Mouse (Mus musculus) liver (tissue): ENCODE measurements around the gene Ube2cbp.

ENCODE experiments used
- DNase-seq: peaks from one replicate; pipeline ENCODE4 v3.0.0-alpha.2; 2020; ENCODE audit warnings: mixed read lengths

The Ube2cbp gene

DNA sequence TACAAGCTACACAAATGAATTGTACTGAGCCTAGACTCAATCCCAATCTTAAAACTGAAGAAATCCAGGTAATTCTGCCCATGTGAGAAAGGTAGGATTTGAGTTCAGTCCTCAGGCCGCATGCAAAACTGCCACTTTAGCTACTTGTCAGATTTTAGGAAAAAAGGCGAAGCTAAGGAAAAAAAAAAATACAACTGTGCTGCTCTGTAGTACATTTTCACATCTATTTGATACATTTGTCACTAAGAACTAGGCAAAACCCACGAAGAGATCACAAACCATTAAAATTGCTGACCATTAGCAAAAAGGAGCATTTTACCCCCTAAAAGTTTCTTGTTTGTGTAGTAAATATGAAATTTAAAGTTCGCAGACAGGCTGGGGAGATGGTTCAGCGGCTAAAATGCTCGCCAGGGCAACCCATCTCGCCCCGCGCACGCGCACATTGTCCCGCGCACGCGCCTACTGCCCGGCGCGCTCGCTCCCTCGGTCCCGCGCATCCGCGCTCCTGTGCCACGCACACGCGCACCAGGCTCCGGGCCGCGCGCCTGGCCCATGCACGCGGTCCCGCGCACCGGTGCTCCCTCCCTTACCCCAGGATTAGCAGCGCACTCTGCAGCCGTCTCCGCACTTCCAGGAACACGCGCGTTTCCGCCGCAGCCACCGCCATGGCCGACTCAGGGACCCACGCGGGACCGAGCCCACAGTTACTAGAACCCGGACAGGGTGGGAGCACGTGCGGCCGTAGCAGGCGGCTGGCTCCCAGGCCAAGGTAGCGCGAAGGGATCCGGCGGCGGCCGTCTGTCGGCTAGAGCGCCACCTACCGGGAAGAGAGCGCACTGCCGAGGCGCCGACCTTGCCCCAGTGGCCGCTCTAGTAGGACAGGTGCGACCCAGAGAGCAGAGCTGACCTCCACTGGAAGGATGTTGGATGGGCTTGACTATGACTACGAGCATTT lies at the start of gene Ube2cbp:
Gene Ube2cbp, minus strand, starts transcription at position 800 of the 955 bp plus-strand sequence.
- peak; percentile 85 for DNase-seq

DNA sequence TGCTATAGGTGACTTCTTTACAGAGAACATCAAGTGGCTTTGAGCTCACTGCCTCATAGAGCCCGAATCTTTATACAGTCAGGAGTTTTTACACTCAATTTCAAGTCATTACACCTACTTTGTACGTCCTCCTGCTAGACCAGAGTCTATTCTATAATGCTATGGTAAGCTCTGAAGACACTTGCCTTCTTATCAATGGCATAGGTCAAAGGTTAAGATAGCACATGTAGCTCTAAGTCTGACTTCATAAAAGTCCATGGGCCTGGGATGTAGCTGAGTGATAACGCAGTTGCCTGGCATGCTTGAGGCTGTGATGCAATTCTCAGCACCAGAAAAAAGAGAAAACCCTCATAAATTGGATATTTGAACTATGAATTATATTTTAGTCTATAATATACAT lies 49.6 kb upstream of the Ube2cbp start:
- DNase-seq: no peak

DNA sequence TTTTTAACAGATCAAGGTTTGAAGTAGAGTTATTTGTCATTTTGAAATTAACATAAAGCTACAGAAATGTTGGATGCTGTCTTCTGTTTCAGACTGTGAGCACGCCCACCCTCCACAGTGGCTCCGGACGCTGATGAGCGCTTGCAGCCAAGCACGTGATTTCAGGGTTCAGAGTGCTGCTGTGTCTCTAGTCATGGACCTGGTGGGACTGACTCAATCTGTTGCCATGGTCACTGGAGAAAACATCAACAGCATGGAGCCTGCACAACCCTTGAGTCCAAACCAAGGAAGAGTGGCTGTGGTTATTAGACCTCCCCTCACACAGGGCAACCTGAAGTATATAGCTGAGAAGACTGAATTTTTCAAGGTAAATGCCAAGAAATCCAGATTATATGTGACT lies 49.0 kb upstream of the Ube2cbp start:
- DNase-seq: no peak

DNA sequence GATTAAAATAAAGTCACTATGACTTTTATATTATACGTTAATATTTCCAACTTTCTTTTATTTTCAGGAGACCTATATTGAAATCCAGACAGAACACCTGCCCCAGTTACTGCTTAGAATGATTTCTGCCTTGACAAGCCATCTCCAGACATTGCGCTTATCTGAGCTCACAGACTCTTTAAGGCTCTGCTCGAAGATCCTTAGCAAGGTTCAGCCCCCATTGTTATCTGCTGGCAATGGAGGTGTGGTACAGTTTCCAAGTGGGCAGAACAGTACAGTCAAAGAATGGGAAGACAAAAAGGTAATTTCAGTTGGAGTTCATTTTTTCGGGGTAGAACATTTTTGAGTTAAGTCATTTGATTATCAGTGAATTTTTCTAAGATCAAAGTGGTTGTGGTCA lies 42.7 kb upstream of the Ube2cbp start:
- DNase-seq: peak; percentile 17

DNA sequence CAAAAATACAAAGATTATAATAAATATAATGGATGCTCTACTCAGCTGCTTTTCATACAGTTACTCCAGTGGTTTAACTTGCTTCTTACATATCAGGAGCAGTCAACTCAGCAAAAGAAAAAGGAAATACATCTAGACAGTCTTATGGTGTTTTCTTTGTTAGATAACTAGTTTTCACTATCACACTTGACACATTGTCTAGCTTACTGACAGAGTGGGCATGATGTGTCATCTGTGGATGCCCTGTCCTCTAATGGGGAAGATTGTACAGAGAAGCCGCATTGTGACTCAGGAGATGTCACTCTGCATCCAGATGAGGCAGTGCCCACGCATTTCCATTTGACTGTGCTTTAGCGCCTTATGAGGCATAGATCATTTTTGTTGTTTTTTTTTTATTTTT lies 34.3 kb upstream of the Ube2cbp start:
- DNase-seq: no peak

DNA sequence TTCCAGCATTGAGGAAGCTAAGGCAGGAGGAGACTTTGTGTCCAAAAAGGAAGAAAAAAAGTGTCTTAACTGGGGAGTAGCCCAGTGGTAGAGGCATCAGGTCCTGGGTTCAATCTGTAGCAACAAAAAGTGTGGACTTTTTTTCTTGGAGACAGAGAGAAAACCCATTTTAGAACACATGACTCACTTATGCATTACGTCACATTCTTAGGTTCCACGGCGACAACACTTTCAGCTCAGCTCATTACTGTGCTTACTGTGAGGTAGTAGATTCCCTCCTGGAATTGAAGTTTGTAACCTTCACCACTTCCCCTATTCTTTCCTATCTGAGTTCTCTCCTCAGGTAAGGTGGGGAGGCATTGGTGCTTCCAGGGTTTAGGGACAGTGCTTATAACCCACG lies 31.5 kb upstream of the Ube2cbp start:
- no peak for DNase-seq

DNA sequence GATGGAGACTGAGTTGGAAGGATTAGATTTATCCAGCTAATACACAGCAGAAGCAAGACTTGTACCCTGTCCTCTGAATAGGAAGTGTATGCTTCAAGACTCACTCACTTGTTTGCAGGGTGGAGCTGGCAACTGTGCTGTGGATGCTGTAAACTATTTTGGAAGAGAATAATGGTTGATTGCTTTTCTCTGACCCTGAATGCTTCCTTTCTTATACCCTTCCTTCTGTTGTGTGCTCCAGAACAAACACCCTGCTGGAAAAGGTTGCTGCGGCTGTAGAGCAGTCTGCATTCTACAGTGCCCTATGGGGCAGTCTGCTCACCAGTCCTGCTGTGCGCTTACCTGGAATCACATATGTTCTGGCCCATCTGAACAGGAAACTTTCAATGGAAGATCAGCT lies 27.0 kb upstream of the Ube2cbp start:
- no peak for DNase-seq

DNA sequence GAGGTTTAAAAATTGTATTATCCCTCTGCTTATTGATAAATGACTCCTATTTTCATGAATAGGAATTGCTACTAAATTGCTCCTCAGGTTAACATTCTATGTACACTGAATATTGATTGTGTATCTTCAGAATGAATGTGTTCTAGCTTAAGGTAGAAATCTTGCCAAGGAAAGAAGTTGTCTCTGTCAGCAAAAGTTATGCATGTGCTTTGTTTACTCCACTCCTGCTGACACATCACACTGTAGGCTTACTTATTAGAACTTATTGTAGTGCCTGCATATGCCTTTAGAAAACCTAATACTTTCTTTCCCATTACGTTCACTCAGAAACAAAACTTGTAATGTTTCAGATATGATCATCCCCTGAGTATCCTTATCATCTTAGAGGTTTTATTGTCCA lies 17.5 kb upstream of the Ube2cbp start:
- no peak for DNase-seq

DNA sequence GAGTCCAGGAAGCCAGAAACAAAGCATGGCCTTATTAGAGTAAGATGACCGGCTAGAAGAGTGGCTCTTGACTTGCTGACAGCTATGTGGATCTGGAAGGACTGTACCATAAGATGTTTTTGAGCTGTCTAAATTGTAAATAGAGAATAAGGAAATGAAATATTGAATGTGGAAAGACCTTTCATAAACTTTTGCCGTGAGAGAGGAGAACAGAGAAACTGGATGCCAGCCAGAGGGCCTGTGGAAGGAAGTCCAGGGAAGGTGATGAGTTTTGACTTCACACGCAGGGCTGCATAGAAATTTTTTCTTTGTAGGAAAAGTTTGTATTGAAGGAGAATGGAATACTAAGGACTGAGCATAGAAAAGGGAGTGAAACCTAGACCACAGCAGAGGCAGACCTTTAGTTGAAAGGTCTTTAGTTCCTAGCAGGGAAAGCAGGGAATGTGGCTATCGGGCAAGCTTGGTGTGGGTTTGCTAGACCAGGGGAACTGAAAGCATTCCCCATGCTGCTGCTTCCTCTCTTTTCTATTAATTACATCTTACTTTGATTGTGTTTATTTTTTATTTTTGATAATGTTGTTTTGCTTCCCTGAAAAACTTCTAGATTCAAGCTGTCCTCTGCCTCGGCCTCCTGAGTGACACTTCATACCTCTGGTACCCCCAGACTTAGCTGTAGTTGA lies 13.8 kb upstream of the Ube2cbp start:
- no peak for DNase-seq

DNA sequence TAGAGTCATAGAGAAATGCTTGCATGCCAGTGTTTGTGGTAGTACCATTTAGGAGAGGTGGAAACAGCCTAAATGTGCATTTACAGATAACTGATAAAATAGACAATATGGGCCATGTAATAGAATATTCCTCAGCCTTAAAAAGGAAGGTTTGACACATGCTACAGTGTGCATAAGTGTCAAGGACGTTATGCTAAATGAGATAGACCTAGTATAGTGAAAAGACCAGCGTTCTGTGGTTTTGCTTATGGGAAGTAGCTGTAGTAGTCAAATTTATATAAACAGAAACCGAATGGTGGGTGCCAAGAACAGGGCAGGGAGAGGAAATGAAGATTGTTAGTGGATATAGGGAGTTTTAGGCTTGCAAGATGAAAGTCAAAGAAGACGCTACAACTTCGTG lies 12.0 kb upstream of the Ube2cbp start:
- DNase-seq: no peak

DNA sequence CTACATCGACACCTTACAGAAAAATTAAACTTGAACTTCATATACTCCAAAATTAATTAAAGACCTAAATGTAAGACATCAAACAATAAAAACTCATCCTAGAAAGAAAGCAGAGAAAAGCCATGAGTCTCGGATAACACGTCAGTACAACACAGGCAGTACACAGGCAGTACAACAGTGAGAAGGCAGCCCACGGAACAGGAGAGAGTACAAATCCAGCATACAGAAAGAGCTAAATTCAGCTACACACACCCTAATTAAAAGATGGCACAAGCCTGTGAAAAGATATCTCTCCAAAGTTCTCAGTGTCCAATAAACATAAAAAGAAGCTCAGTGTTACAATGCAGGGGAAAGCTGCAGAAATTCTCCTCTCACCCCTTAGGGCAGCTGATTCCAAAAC lies 11.2 kb upstream of the Ube2cbp start:
- DNase-seq: no peak

DNA sequence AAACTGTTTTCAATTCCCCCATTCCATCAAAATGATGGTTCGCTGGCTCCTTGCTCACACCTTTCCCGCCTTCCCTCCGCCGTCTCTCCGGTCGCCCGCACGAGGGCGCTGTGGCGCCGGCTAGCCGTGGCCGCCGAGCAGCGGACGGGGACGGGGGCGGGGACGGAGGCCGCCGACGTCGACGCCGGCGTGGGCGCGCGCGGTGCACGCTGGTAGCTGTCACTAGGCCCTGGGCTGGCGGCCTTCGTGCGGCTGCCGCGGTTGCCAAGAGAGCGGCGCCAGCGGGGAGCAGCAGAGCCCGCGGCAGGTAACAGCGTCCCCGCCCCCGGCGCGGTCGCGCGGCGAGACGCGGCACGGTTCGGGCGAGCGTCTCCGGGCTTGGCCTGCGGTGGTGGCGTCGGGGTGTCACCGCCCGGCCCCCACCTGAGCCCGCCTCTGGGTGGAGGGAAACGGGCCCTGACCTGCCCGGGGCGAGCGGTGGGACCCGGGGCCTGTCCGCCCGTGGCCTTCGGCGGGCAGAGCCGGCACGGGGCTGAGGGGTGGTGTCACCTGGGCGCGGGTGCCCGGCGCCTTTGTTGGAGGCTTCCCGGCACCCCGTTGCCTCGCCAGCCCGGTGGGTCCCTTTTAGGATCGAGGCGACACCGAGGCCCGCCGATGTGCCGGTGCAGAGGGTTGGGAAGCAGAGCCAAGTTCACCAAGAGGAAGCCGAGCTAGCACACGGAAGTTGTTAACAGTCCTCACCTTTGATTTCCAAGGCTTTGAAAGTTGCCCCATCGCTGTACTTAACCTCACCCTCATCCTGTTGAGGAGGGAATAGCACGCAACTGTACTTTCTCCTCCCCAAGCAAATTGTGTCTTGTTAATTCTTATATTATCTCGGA lies 2.5 kb upstream of the Ube2cbp start, which contains the start of gene Dop1a:
Gene Dop1a, plus strand, starts transcription at position 165 of the 881 bp plus-strand sequence.
- DNase-seq: peak; percentile 94

DNA sequence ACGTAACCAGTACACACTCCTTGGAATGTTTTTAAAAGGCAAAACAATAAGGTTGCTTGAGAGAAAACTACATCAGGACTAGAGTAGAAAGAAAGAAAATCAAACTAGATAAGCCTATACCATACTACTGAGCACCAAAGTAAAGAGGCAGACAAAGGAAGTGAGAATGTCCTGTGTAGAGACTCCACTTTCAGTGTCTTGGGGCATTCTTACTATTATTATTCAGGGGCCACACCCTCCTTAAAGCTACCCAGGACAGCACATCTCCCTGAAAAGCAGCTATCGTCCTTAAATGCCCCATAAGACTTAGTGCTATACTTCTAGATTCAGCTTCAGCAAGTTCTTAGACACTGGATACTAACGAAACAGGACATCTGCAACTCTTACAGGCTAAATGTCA lies 11.1 kb downstream of the Ube2cbp start:
- DNase-seq: no peak

DNA sequence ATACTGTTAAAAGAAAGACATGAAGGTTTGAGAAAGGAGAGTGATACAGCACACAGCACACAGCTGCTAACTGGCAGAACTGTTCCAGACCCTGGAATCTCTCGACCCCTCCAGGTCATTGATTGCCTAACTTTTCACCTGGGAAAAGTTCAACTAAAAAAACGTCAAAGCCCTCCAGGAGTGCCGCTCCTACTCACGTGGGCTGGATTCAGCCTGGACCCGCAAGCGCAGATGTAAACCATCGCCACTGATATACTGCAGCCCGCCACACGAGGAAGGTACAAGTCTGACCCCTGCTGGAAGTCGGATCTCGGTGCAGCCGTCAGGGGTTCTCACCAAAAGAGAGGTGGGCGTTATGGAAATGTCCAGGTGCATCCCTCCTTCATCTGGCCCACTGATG lies 13.1 kb downstream of the Ube2cbp start:
- peak; percentile 59 for DNase-seq

DNA sequence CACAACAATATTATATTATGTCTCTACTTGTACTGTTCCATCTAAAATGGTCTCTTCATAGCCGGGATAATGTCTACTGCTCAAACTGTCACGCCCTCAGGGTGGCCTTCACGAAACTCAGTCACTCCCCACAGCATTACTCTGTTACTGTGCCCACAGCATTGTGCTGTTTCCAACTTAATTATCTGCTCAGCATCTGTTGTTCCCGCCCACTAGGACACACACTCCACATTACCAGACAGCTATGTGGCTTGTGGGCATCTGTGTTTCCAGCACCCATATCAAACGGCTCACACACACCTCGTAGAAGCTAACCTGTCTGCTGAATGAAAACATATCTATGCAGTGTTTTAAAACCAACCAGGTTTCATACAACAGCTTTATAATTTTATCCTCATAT lies 13.7 kb downstream of the Ube2cbp start:
- no peak for DNase-seq

DNA sequence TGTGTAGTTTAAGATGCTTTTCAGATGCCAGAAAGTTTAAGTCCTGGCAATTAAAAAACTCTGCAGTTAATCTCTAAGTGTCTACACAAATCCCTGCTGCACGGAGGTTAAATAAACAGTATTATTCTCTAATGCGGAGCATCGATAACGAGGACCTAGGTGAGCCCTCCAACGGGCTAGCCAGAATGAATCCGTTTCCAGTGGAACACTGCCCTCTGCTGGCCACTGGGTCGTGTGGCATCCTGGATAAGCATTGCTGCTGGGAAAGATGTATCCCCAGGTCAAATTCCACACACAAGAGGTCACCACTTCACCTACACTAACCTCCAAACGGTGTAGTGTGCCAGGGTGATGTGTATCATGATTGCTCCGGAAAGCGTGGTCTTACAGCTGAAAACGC lies 15.2 kb downstream of the Ube2cbp start:
- peak; percentile 75 for DNase-seq

DNA sequence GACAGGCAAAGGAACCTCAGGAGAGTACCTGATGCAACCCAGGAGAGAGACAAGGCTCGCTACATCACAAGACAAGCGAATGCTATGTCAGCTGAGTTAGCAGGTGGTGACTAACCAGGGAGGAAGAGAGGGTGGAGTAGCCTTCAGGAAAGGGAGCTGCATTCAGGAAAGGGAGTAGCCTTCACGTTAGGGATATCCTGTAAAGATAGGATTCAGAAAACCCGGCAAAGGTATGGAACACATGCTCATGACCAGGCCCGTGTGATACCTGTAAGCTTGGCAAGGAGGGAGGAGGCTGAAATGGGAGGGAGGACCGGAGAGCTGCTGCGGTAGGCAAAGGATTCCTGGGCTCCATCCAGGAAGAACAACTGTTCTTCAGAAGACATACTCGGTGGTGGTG lies 17.3 kb downstream of the Ube2cbp start:
- no peak for DNase-seq

DNA sequence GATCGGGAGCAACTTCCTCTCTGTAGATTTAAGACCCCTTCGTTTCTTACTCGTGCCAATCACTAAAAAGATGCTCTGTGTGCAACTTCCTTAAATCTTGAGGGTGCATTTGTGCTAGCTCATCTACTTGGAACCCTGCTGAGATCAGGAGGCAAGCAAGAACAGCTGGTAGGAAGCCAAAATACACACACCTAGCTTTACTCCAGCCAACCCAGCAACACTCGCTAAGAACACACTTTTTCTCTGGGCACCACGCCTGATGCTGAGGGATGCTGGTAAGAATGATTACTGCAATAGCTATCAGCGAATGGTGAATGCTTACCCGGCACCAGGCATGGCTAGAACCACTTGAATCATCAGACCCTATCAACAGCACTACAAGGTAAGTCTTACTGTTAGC lies 17.9 kb downstream of the Ube2cbp start:
- DNase-seq: no peak

DNA sequence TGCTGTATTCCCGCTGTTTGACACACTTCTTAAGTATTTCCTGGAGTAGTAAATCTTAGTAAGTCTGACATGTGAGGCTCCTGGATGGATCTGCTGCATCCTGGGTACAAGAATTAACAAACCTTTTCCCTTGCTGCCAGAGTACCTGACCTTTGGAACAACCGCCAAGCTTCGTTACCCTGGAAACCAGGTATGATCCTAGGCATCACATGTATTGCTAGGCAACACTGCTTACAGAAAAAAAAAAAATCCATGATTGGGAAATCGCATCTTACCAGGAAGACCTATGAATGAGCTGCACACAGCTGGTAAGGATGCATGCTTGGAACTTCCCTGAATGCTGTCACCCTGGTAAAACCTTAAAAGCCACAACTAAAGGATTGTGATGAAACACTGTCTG lies 22.5 kb downstream of the Ube2cbp start:
- DNase-seq: no peak

DNA sequence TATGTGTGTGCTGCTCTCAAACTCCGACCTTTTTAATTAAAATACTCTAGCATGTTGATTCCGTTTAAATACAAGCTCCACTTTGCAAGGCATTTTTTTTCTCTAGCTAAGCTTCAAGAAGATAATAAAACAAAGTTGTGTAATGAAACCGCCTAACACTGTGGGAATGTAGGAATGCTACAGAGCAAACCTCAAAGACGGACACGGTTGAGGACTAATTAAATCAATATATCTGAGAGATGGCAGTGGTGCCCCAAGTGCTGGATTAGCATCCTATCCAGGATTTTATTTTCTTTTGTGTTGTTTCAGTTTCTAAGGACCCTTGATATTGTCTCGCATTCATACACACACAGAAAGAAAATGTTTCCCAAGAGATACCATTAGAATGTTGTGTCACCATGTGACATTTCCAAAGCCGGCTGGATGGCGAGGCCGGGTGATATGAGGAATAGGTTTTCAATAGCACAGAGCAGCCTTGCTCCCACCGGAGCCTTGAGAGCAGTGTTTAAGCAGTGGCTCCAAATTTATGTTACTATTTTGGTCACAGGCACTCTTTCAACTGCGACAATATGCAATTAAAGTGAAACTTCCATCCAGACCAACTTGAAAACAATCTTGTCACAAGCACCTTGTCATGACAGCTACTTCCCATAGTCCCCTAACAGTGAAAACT lies 26.3 kb downstream of the Ube2cbp start:
- no peak for DNase-seq

DNA sequence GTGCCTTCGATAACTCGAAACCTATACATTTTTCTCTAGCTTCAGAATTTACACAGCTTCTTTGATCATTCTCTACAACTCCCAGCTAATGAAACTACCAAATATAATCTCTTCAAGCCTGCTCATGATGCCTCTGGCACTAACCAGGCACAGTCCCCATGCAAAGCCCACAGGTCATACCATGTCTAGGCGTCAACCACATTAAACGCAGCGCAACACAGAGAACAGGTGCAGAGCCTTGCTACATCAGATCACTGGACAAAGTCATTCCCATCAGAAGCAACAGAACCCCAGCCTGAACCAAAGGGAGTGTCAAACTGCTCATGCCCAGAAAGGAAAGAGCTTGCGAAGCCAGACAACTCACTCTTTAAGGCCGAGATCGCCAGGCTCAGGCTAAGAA lies 28.1 kb downstream of the Ube2cbp start:
- no peak for DNase-seq

DNA sequence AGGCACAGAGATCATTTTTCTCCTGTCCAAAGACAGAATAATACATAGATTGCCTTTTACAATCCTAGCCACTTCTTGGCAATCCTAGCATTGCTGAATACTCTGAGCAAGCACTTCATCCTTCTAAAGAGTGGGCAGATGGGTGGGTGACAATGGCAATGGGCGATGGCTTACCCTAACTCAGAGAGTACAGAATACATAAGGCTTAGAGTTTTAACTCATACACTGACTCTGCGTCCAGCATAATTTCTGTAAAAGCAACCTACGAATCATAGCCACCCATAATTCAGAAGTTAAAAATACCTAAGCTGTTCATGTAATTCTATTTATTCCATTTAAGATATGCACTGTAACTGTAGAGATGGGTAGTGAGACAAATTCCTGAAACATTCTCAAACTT lies 29.2 kb downstream of the Ube2cbp start:
- DNase-seq: no peak

DNA sequence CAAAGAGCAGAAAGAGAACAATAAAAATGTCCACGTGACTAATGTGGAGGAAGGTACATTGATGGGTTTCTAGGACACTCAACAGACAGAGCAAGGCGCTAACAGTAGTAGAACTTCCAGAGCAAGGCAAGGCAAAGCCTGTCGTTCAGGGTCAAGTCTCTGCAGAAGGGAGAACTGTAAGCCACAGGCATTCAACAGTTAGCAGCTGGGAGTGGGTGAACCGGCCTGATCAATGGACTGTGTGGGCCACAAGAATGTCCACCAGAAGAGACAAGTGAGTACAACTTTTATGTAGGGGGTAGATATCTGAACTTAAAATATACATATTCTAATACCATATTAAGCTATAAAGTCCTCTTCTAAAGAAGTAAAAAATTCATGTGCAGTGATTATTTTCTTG lies 41.4 kb downstream of the Ube2cbp start:
- DNase-seq: no peak
